Mouse (Mus musculus) adrenal gland, postnatal 10 days (tissue): ENCODE measurements at regions not wholly inside any gene's neighbourhood (a gene's known extent, or its start where the extent isn't known, plus 50 kb on each side); places are given as distances from the start of the nearest gene placed in this dataset.

ENCODE experiments used
- DNase-seq: peaks from one replicate; pipeline ENCODE4 v3.0.0; 2021; ENCODE audit warnings: mixed read lengths

DNA sequence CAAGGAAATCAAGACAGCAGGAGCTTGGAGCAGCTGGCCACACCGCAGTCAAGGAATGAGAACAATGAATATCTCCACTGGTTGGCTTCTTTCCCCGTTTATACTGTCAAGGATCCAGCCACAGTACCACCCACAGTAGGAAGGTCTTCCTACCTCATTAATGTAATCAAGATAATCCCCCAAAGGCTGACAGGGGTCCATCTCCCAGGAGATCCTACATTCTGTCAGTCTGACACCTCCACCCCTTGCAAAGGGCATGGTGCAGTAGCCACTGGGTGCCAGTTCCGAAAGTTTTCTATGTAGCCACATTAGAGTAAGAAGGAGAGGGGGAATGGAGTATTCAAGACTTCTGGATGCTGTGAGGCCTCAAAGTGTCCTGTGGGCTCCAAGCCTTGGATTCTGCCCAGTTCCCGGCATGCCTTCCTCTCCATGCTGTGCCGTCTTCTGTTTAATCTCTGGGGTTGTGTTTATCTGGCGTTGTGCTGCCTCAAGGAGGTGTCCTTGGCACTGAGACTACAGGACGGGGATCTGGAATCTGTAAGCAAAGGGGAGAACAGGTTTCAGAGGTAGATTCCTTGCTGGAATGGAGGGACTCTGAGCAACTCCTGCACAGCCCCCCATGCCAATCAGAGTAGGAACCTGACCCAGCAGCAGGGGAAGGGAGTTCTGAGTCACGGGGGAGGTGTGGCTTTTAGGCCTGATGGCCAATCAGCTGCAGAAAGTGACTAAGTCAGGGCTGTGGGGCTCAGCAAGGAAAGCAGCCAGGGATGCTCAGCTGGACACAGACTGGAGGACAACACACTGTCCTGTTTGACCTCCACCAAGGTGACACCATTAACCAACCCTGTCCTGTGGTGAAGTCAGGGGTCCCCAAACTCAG lies 77.3 kb upstream of the Wscd1 start:
- peak; percentile 28 for DNase-seq

DNA sequence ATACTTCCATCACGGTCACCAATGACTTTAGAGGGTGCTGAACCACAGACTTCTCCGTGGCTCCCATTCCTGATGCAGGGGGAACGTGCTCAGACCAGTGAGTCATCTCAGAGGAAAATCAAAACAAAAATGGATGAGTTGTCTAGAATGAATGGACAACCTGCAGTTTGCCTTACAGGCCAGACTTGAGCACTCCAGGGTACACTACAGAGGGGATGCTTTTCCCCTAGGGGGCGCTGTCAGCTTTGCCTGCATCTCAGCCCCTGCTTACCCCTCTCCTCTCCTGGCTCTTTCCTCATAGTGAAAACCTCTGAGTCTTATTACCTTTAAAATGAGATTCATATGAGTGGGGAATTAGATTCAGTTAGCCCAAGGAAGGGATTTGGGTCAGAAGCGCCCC lies 75.4 kb upstream of the Wscd1 start:
- DNase-seq = peak; percentile 83

GRCm38 (mm10) chr11:71675714-71676313 lies 73.9 kb upstream of the Wscd1 start:
- DNase-seq = no peak

GRCm38 (mm10) chr11:71697017-71697416 lies 52.7 kb upstream of the Wscd1 start:
- no peak for DNase-seq

DNA sequence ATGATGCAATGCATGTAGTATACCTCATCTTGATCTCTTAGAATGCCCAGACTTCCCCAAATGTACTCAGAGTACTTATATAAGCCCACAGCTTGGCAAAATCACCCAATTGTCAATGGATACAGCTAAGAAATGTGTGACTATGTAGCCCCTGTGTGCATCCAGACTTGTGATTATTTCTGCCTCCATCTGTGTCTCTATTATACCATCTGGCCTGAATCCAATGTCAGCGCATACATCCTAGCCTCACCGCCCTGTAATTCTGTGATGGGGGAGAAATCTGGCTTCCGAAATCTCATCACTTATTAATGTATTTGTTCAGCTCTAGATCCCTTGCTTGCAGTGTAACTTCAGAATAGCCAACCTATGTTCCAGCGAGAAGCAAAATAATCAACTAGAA lies 50.9 kb upstream of the Wscd1 start:
- DNase-seq = no peak
